Mouse (Mus musculus): ENCODE results near the gene Rasa1. TPM values are rescaled to one million over a fixed set of nuclear protein-coding genes. Genes with fewer than 3 reads are reported as not detected.

Gene Rasa1
- polyA plus RNA-seq (2016; fragmentation: Nextera tagmentation; extraction: Ambion mirVana) = 44.1 and 45.4 TPM in 2 replicates

DNA sequence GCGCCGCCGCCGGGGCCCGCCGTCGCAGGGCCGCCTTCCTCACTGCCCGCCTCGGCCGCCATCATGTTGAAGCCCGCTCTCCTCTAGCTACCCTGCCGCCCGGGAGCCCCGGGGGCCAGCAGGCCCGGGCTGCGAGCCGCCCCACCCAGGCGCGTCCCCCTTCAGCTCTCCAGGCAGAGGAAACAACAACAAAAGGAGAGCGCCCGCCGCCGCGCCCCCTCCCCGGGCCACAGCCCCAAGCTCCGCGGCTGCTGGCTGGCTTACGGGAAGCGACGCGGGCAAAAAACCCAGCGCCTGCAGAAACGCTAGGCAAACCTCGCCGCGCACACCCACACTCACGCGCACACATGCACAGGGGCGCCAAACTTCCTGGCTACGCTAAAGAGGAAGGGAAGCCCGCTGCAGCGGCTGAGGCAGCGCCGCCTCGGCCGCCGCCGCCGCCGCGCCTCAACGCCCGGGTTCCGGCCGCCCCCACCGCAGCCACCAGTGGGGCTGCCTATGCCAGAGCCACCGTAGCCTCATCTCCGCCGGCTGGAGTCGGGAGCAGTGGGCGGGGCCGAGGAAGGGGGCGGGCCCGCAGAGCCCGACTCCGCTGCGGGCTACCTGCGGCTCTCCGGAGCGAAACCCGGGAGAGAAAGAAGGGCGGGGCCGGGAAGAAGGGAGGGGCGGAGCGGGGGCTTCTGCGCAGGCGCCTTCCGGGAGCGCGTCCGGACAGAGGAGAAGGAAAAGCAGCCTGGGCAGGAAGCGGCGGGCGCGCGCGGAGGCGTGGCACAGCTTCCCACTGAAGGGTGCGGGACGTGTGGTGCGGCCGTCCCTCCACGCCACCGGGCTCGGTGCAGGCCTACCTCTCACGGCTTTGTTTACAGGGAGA is at the start of gene Rasa1:
Rasa1 (minus strand) TSS at position 288 of the 871 bp plus-strand sequence.
- no peaks in the 10 kb centered on the region for H3K9me3 ChIP-seq (replicated peaks)
- no peaks in the 10 kb centered on the region for H3K36me3 ChIP-seq
- WGBS = under 1% methylated on average over 97 of the region's 97 CpGs
- peaks cover 4% of the 10 kb centered on the region; the same call in 1 of the 2 replicates for H3K4me1 ChIP-seq
- DNase-seq (ENCODE audit: low spot score) = peak; percentile 98
- H3K4me3 ChIP-seq = peak within 1 kb of the TSS; percentile 96
- no peaks in the 10 kb centered on the region for H3K27me3 ChIP-seq (ENCODE audit: low read depth, poor library complexity, severe bottlenecking)
- peak within 1 kb of the TSS; percentile 98 for H3K27ac ChIP-seq (replicated peaks)

DNA sequence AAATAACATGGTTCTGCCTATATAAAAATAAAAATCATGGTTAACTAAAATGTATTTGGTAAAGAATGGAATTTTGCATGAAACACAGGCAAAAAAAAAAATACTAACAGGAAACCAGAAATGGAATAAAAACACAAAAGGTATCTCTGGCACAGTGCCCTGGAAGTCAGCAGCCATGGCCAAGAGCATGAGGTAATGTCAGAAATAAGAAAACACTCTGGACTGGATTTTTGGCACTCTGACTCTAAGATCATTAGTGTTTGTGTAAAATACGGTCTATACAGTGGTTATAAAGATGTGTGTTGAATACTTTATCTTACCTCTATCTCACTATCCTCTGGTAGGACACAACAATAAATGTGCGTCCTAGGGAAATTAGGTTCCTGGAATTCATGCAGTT is 22.6 kb upstream of the Rasa1 start:
- no peaks in the 10 kb centered on the region for H3K36me3 ChIP-seq
- H3K27ac ChIP-seq (replicated peaks) = no peak overlapping the region
- no peaks in the 10 kb centered on the region for H3K4me1 ChIP-seq
- no peaks in the 10 kb centered on the region for H3K27me3 ChIP-seq (ENCODE audit: low read depth, poor library complexity, severe bottlenecking)
- WGBS = 86% methylated on average over 2 of the region's 2 CpGs
- no peak overlapping the region for H3K4me3 ChIP-seq
- no peaks in the 10 kb centered on the region for H3K9me3 ChIP-seq (replicated peaks)
- no peak for DNase-seq (ENCODE audit: low spot score)

DNA sequence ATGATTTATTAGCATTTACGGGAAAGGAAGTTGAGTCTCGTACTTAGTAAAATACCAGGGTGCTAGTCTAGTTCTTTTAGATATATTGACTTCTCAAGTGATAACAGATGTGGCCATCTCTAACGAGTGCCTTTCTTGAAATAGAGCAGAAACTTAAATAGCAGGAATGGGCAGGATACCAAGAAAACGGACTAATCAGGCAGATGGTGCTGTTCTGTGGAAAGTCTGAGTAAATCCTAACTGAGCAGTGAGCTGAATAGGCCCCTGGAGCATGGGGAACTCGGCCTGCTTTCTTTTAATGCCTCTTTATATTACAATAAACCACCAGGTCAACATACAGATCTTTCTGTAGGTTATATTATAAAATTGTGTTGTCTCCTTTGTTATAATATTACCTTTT is 22.0 kb upstream of the Rasa1 start:
- H3K4me1 ChIP-seq = no peaks in the 10 kb centered on the region
- H3K36me3 ChIP-seq = no peaks in the 10 kb centered on the region
- H3K27ac ChIP-seq (replicated peaks) = no peak overlapping the region
- H3K27me3 ChIP-seq (ENCODE audit: low read depth, poor library complexity, severe bottlenecking) = no peaks in the 10 kb centered on the region
- WGBS = 74% methylated on average over 5 of the region's 5 CpGs
- no peak overlapping the region for H3K4me3 ChIP-seq
- no peaks in the 10 kb centered on the region for H3K9me3 ChIP-seq (replicated peaks)
- DNase-seq (ENCODE audit: low spot score) = no peak

DNA sequence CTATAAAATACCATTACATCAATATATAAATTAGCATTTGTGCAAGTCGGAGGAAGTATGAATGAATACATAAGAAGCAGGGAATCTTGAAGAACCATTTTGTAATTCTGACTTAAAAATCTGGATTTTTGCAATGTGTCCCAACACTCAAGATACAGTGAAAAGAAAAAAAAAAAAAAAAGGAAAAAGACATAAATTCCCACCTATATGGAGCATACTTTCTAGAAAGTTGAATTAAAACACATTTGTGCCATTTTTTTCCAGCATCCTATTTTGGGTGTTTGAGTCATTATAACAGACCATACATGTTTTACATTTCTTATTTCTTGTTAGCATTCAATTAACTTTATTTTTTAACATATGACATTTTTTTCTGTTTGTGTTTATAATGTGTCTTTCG is 21.6 kb upstream of the Rasa1 start:
- no peak for DNase-seq (ENCODE audit: low spot score)
- H3K4me3 ChIP-seq = no peak overlapping the region
- no peak overlapping the region for H3K27ac ChIP-seq (replicated peaks)
- H3K4me1 ChIP-seq = no peaks in the 10 kb centered on the region
- 97% methylated on average over 2 of the region's 2 CpGs for WGBS
- H3K27me3 ChIP-seq (ENCODE audit: low read depth, poor library complexity, severe bottlenecking) = no peaks in the 10 kb centered on the region
- H3K36me3 ChIP-seq = no peaks in the 10 kb centered on the region
- no peaks in the 10 kb centered on the region for H3K9me3 ChIP-seq (replicated peaks)

DNA sequence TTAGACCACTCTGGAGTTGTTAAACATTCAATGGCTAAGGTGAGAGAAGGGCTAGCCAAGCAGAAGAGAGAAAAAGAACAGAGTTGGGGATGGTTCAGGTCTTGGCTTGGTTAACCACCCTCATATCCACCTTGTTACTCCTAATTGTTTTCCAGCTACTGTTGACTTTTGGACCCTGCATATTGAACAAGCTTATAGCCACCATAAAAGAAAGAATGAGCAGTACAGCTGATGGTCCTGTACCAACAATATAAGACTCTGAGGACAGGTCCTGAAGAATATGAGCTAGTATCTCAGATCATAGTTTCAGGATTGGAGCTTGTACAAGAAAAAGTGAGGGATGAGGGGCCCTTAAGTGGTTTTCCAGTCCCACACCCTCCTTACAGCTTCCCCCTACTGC is 17.1 kb upstream of the Rasa1 start:
- H3K9me3 ChIP-seq (replicated peaks) = no peaks in the 10 kb centered on the region
- H3K4me3 ChIP-seq = no peak overlapping the region
- DNase-seq (ENCODE audit: low spot score) = no peak
- H3K36me3 ChIP-seq = no peaks in the 10 kb centered on the region
- H3K27ac ChIP-seq (replicated peaks) = no peak overlapping the region
- H3K27me3 ChIP-seq (ENCODE audit: low read depth, poor library complexity, severe bottlenecking) = no peaks in the 10 kb centered on the region
- H3K4me1 ChIP-seq = no peaks in the 10 kb centered on the region

DNA sequence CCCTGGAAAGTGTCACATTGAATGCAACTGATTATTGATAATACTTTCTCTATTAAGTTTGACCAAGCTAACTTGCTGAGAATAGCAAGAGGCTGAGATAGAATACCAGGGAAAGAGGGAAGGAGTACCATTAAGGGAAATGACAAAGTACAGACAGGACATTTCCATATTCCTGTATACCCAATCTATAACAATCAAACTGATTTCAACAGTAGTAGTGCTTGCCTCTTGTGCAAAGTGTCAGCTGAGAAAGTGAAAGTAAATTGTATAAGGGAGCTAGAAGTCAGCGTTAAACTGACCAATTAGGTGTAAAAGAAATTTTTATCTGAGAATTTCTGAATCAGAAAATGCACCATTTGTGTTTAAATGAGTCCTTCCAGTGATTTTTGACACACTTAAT is 1.7 kb upstream of the Rasa1 start:
- no peaks in the 10 kb centered on the region for H3K27me3 ChIP-seq (ENCODE audit: low read depth, poor library complexity, severe bottlenecking)
- DNase-seq (ENCODE audit: low spot score) = no peak
- peaks cover 4% of the 10 kb centered on the region; the same call in 1 of the 2 replicates for H3K4me1 ChIP-seq
- H3K27ac ChIP-seq (replicated peaks) = no peak overlapping the region
- no peak overlapping the region for H3K4me3 ChIP-seq
- no peaks in the 10 kb centered on the region for H3K9me3 ChIP-seq (replicated peaks)
- 82% methylated on average over 1 of the region's 1 CpGs for WGBS
- H3K36me3 ChIP-seq = no peaks in the 10 kb centered on the region

DNA sequence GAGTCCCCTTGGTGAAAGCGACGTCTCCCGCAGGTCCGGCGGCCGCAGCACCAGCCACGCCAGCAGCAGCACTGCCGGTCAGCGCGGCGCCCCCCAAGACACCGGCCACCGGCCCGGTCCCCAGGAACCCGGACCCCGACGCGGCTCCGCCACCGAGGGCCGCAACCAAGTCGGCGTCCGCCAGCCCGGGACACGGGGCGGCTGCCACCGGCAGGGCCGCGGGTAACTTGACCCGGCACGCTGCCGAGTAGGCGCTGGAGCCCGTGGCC is 422 bp downstream of the Rasa1 start:
- WGBS = 0% methylated on average over 35 of the region's 35 CpGs
- Histone ChIP-seq H3K4me3 (peak overlapping the region; percentile 96), H3K36me3 (no peaks in the 10 kb centered on the region), H3K27ac (replicated peaks) (peak overlapping the region; percentile 98), H3K9me3 (replicated peaks) (no peaks in the 10 kb centered on the region), H3K4me1 (peaks cover 4% of the 10 kb centered on the region; the same call in 1 of the 2 replicates), H3K27me3 (ENCODE audit: low read depth, poor library complexity, severe bottlenecking) (no peaks in the 10 kb centered on the region)
- DNase-seq (ENCODE audit: low spot score) = no peak

DNA sequence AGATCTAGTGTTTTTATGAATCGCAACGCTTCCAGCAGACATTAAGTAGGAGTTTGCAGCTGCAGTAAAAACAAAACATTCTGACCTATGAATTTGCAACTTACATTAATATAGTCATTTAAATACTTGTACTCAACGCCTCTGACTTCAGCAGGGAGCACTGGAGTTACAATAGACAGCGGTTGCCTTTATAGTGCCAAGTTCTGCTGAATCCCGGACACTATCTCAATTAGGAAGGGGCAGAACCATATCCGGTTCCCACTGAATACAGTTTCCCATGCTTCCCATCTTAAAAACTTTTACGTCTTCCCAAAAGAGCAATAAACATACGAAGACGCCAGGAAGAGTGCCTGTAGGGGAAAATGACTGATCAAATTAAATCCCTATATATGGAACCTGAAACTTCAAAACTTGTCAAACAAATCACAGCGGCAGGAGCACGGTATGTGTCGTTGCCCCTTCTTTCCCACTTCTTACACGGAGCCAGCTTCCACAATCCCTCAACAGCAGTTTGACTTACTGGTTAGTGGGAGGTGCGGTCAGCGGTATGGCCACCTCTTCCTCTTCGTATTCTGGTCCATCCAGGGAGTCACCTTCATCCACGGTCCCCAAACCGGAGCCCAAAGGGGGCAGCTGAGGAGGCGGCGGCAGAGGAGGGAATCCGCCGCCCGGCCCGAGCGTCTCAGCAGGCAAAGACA is 905 bp downstream of the Rasa1 start:
- no peaks in the 10 kb centered on the region for H3K9me3 ChIP-seq (replicated peaks)
- H3K36me3 ChIP-seq = no peaks in the 10 kb centered on the region
- 2% methylated on average over 25 of the region's 25 CpGs for WGBS
- peak overlapping the region; percentile 96 for H3K4me3 ChIP-seq
- H3K27ac ChIP-seq (replicated peaks) = peak overlapping the region; percentile 98
- no peaks in the 10 kb centered on the region for H3K27me3 ChIP-seq (ENCODE audit: low read depth, poor library complexity, severe bottlenecking)
- peaks cover 4% of the 10 kb centered on the region; the same call in 1 of the 2 replicates for H3K4me1 ChIP-seq
- peak; percentile 39 for DNase-seq (ENCODE audit: low spot score)

DNA sequence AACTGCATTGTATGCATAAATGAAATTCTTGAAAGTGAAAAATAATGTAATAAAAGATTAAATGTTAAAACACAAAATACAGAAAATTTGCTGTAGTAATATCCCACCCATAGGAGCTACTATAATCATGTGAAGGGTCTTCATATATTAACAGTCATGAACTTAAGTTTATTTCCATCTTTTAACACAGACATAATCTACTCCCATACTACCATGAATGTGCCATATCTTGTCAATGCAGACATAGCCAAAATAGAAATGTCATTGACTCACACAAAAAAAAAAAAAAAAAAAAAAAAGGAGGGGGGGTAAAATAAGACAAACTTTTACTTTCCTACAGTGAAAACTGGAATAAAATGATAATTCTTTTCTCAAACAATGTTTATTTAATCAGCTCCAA is 6.3 kb downstream of the Rasa1 start:
- H3K36me3 ChIP-seq = no peaks in the 10 kb centered on the region
- no peak overlapping the region for H3K4me3 ChIP-seq
- no peaks in the 10 kb centered on the region for H3K27me3 ChIP-seq (ENCODE audit: low read depth, poor library complexity, severe bottlenecking)
- no peak for DNase-seq (ENCODE audit: low spot score)
- no peak overlapping the region for H3K27ac ChIP-seq (replicated peaks)
- H3K9me3 ChIP-seq (replicated peaks) = no peaks in the 10 kb centered on the region
- peaks cover 4% of the 10 kb centered on the region; the same call in 1 of the 2 replicates for H3K4me1 ChIP-seq

DNA sequence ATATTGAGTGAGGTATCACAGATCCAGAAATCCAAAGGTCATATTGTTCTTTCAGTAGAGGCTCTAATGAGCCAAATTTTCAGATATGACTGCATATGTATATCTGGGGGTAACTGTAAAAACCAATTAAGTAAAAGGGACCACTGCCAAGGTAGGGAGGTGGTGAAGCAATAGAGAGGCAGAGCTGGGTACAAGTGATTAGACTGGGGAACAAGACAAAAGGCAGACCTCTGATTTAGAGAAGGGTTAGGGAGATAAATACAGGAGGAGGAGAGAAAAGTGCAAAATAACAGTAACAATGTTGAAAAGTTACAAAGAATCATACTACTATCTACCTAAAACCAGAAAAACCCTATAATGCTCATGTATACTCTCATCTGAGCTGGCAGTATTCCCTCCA is 10.0 kb downstream of the Rasa1 start:
- no peak overlapping the region for H3K4me3 ChIP-seq
- H3K36me3 ChIP-seq = no peaks in the 10 kb centered on the region
- no peak for DNase-seq (ENCODE audit: low spot score)
- H3K27ac ChIP-seq (replicated peaks) = no peak overlapping the region
- no peaks in the 10 kb centered on the region for H3K4me1 ChIP-seq
- no peaks in the 10 kb centered on the region for H3K27me3 ChIP-seq (ENCODE audit: low read depth, poor library complexity, severe bottlenecking)
- H3K9me3 ChIP-seq (replicated peaks) = no peaks in the 10 kb centered on the region

DNA sequence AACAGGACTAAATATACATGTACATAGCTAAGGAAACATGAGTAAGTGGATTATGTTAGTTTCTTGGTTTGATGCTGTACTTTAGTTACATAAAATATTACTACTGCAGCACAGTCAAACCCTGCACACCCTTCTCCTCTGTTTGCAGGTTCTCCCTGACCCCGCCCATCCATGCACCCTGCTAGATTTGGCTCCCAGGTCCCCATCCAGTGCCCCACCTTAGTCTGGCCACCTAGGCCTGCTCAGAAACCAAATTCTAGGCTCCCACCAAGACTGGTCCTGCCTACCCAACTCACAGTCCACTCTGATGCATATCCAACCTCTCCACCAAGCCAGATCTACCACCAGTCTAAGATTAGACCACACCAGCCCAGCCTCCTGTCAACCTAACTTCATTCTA is 14.4 kb downstream of the Rasa1 start:
- DNase-seq (ENCODE audit: low spot score) = no peak
- Histone ChIP-seq H3K27me3 (ENCODE audit: low read depth, poor library complexity, severe bottlenecking) (no peaks in the 10 kb centered on the region), H3K4me3 (no peak overlapping the region), H3K4me1 (no peaks in the 10 kb centered on the region), H3K27ac (replicated peaks) (no peak overlapping the region), H3K36me3 (no peaks in the 10 kb centered on the region), H3K9me3 (replicated peaks) (no peaks in the 10 kb centered on the region)
- 89% methylated on average over 1 of the region's 1 CpGs for WGBS

DNA sequence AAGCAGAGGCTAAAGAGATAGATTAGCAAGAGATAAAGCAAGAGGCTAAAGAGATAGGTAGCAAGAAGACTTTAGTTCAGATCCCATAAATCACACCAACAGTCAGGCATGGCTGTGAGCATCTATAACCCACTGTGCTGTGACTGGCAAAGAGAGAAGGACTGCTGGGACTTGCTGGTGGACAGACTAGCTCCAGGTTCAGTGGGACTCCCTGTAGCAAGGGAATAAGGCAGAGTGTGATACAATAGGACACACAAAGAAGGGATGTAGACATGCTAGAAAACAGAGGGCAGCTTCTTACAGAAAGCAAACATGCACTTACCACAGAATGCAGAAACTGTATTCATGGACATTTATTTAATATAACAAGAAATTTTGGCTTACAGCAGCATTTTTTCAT is 15.1 kb downstream of the Rasa1 start:
- Histone ChIP-seq H3K36me3 (no peaks in the 10 kb centered on the region), H3K4me1 (no peaks in the 10 kb centered on the region), H3K27me3 (ENCODE audit: low read depth, poor library complexity, severe bottlenecking) (no peaks in the 10 kb centered on the region), H3K9me3 (replicated peaks) (no peaks in the 10 kb centered on the region), H3K4me3 (no peak overlapping the region), H3K27ac (replicated peaks) (no peak overlapping the region)
- DNase-seq (ENCODE audit: low spot score) = no peak

DNA sequence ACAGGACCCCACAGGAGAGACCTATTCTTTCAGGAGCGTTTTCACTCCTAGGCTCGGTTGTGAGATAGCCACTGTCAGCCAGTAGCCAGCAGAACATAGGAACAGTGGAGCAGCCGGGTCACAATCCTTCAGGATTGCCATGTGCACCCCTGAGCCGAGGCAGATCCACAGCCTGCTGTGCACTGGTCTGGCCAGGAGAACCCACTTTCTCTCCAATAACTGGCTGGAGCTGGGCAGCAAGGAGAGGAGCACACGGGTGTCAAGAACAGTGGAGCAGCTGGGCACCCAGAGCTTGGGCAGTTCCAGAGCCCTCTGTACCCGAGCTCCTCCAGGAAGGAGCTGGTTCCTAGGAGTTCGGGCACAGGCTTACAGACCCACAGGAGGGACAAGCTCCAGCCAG is 50.2 kb downstream of the Rasa1 start:
- Histone ChIP-seq H3K4me3 (no peak overlapping the region), H3K27ac (replicated peaks) (no peak overlapping the region), H3K9me3 (replicated peaks) (no peaks in the 10 kb centered on the region), H3K36me3 (peaks cover 21% of the 10 kb centered on the region), H3K4me1 (no peaks in the 10 kb centered on the region), H3K27me3 (ENCODE audit: low read depth, poor library complexity, severe bottlenecking) (no peaks in the 10 kb centered on the region)
- DNase-seq (ENCODE audit: low spot score) = no peak
- 92% methylated on average over 7 of the region's 7 CpGs for WGBS

Data from midbrain, embryonic 10.5 days (tissue).